Mouse (Mus musculus): ENCODE data around the gene Pnkd.

GRCm38 (mm10) chr1:74297269-74297668, 12.5 kb downstream of the Pnkd start:
- TF ChIP-seq GATA1 (IDR thresholded peaks at IDR 0.05; ENCODE audit: low read length): no peak
- no peak for TF ChIP-seq TAL1 (IDR thresholded peaks at IDR 0.05; ENCODE audit: low read length)
